Mouse (Mus musculus) 416B (cell line): Measurements from ENCODE around the gene Rnf138rt1.
A peak's percentile ranks its signal among the peaks of the same experiment; 100 is the strongest.

Experiments used
- DNase-seq: peaks from one replicate; pipeline ENCODE4 v3.0.0; 2011; ENCODE audit warnings: low read depth

Rnf138rt1 gene

GRCm38 (mm10) chrX:163760617-163761434, at the start of gene Rnf138rt1:
Gene Rnf138rt1, minus strand, starts transcription at chrX:163761329.
- no peak for DNase-seq

- no peak for DNase-seq
Measured at GRCm38 (mm10) chrX:163807270-163807669, 46.1 kb upstream of the Rnf138rt1 start.

GRCm38 (mm10) chrX:163766290-163766689, 5.2 kb upstream of the Rnf138rt1 start:
- DNase-seq: no peak

- no peak for DNase-seq
Measured at GRCm38 (mm10) chrX:163761435-163761828, 303 bp upstream of the Rnf138rt1 start.

- no peak for DNase-seq
Measured at GRCm38 (mm10) chrX:163745996-163746395, 15.1 kb downstream of the Rnf138rt1 start.

GRCm38 (mm10) chrX:163743896-163744295, 17.2 kb downstream of the Rnf138rt1 start:
- no peak for DNase-seq

- no peak for DNase-seq
Measured at GRCm38 (mm10) chrX:163738904-163739303, 22.2 kb downstream of the Rnf138rt1 start.

GRCm38 (mm10) chrX:163734145-163734544, 27.0 kb downstream of the Rnf138rt1 start:
- no peak for DNase-seq

GRCm38 (mm10) chrX:163723630-163724029, 37.5 kb downstream of the Rnf138rt1 start:
- no peak for DNase-seq

- no peak for DNase-seq
Measured at GRCm38 (mm10) chrX:163722785-163723577, 38.1 kb downstream of the Rnf138rt1 start.

GRCm38 (mm10) chrX:163720597-163720996, 40.5 kb downstream of the Rnf138rt1 start:
- DNase-seq: peak; percentile 19
